Mouse (Mus musculus) cerebellum, adult 18-20 months (tissue): ENCODE data around the gene Reep3.
"Not testable (repeated sequence)": the region's sequence is repeated elsewhere in the genome, so short reads cannot be mapped to it uniquely, and the experiment has no call there.

ENCODE experiments used
- DNase-seq, 2 experiments: peaks; one replicate each; pipeline ENCODE4 v3.0.0; 2021

Gene Reep3

DNA sequence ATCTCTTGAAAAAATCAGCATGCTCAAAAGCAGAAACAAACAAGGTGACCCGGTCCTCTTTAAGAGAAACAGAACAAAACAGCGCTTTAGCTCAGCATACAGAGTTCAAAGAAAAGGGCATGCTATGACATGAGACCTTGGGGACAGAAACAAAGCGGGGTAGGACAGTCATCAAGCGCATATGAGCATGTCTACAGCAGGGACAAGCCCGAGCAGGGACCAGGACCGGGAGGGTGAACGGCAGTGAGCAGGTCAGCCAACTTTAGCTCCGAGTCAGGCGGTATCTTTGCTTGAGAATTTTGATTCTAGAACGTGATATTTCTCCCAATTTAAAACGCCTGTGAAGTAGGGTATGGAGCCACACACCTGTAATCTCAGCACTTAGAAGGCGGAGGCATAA is 86.2 kb downstream of the Reep3 start:
- no peak for DNase-seq

GRCm38 (mm10) chr10:67004527-67005042 is 92.2 kb downstream of the Reep3 start:
- no peak for DNase-seq

DNA sequence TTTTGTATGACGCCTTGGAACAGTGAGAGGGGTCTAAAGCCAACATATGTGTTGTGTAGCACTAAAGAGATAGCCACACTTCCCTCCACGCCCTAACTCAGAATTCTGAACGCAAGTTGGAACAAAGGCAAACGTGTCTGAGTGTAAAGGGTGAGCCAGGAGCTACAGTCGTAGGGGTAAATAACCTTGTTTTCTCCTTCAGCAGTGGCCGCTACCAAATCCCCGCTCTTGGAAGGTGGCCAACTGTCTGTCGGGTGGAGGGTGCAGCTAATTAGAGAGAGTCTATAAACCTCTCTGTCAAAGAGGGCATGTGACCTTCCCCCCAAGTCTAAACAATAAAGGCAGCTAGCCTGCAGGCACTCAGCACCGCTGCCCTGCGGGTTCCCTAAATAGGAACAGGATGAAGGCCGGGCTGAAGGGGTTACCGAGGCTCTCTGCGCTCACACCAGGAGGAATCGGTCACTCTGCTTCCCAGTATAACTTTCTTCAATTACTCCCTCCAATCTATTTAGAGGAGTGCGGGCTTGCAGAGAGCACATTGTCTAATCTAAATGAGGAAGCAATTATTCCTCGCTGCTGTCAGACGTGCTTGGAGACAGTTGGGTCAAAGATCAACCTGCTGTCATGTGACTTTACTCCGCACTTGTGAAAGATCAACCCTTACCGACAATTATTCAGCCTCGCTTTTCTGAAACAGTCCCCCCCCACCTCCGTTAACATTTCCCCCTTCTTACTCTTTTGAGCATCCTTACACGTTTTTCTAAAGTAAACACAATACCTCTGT is 92.8 kb downstream of the Reep3 start:
- DNase-seq, result peak; percentile 45 to 52

- peak in 1 of 2 experiments; percentile 34 for DNase-seq
These were observed 93.6 kb downstream of the Reep3 start for GRCm38 (mm10) chr10:67003009-67003742.

GRCm38 (mm10) chr10:67002207-67003008 is 94.3 kb downstream of the Reep3 start:
- DNase-seq, result no peak

- DNase-seq, result not testable (repeated sequence)
These were observed 95.7 kb downstream of the Reep3 start for GRCm38 (mm10) chr10:67000958-67001615.

GRCm38 (mm10) chr10:67000136-67000535 is 96.6 kb downstream of the Reep3 start:
- no peak for DNase-seq

- DNase-seq, result no peak
These were observed 98.0 kb downstream of the Reep3 start for GRCm38 (mm10) chr10:66998770-66999169.

GRCm38 (mm10) chr10:66995181-66995580 is 101.6 kb downstream of the Reep3 start:
- no peak for DNase-seq

DNA sequence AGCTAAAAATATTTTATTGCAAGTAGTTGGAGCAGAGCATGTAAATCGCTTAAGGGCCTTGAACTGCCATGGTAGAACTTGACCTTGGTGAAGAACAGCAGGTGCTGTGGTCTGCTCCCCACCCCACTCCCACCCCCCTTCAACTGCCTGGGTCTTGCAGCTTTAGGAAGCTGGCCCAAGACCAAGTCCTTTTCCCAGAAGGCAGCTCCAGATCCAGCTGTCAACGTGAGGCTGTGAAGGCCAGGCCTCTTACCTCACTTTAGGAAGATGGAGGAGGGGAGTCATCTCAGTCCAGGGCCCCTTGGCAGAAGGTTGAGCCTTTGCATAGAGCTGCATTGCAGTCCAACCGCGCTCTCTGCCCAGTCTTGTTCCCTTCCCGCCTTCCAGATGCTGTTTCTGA is 102.3 kb downstream of the Reep3 start:
- no peak for DNase-seq

DNA sequence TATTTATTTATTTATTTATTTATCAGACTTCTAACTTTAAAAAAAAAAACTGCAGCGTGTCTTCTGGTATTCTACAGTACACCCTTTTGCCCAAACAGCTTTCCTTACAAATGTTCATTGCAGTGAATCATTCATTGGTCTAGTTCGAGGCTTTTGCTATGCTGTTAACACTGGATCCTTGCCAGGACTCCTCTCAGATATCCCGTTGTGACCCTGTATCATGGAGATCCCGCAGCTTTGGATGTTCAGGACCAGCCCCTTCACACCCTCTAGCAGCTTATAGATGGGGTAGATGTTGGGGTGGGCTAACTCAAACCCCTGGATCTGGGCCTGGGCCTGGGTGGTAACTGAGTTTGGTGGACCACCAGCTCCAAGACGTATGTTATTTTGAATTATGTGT is 104.2 kb downstream of the Reep3 start:
- no peak for DNase-seq

DNA sequence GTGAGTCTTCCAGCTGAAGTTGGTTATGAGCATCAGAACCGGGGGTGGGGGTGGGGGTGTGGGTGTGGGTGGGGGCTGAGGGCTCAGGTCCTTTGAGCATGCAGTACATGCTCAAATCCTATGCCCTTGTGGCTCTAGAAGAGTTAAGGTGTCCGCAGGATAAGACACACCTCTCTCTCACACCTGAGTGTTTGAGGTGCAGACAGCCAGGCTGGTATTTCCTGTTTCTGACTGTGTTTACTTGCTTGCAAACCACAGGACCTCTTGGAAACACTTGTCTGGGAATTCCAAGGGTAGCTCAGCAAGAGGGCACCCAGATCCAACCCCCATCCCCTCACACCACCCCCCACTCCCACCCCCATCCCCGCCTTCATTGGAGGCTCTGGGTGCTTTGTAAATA is 106.2 kb downstream of the Reep3 start:
- no peak for DNase-seq

DNA sequence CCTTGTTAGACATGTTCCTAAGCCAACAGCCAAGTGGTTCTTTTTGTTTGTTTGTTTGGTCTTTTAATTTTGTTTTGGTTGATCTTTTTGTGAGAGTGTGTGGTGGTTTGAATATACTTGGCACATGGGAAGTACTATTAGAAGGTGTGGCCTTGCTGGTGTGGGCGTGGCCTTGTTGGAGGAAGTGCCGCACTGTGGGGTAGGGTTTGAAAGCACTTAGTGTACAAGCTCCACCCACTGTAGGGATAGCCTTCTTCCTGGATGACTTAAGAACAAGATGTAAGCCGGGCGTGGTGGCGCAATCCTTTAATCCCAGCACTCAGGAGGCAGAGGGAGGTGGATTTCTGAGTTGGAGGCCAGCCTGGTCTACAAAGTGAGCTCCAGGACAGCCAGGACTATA is 113.7 kb downstream of the Reep3 start:
- no peak for DNase-seq

- no peak for DNase-seq
These were observed 118.5 kb downstream of the Reep3 start for GRCm38 (mm10) chr10:66978215-66978614.

- DNase-seq, result no peak
These were observed 119.7 kb downstream of the Reep3 start for GRCm38 (mm10) chr10:66977093-66977492.

DNA sequence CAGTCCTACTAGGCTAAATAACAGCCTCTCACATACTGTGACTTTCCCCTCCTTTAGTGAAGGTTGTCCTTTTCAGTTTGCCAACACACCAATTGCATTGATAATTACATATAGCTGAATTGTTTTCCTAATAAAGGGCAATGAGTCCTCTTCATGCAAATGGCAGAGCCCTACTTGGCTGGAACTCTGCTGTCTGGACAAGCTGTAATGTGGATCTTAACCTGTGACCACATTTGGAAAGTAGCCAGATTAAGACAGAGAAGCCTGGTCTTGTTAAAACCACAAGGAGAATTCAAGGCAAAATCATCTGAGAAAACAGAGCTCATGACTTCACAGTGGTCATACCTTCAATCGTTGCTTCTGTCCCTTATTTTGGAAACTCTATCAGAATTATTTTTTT is 121.3 kb downstream of the Reep3 start:
- DNase-seq, result no peak

DNA sequence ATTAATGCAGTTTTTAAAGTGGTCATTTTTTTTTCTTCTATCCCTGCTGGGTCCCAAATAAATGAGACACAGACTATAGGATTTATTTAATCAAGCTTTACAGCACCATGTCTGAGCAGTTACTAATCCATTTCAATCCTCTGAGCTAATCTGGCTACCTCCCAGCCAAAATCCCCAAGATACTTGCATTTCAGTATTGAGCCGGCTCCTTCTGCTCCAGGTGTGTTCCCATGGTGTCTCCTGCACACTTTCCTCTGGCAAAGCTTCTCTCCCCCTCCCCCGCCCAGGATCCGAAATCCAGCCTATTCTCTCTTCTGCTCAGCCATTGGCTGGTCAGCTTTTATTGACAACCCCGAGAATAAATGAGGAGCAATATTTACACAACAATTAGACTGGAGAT is 122.3 kb downstream of the Reep3 start:
- DNase-seq, result no peak

DNA sequence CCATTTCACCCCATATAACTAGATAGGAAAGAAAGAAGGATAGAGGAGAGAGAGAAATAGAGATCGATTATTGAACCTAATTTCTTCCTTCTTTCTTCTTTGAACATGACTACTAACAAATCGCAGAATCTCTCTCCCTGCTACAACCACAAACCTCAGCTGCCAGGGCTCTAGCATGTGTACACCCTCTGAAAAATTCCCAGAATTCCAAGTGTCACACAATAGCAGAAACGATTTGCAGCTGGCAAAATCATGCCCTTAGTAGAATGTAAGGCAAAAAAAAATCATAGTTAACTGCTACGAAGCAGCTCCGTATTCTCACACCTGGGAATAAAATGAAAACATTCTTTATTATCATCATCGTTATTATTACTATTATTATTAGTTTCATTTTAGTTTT is 122.9 kb downstream of the Reep3 start:
- DNase-seq, result no peak

DNA sequence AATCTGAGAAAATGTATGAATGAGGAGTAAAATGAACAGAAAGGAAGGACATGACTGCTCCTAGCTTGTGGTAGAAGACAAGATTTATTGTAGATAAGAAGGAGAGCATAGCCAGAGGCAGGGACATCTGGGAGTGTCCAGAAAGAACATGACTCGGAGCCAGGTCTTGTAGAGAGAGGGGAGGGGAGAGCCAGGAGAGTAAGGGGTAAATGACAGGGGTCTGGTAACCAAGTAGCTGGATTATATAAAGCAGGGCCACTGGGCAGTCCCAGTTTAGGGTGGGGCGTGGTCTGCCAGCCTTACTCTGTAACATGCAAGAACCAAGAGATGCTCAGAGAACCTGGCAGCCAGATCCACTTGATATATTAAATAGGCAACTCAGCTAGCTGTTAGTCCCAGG is 123.5 kb downstream of the Reep3 start:
- DNase-seq, result no peak

- DNase-seq, result no peak
These were observed 126.2 kb downstream of the Reep3 start for GRCm38 (mm10) chr10:66970336-66971115.

DNA sequence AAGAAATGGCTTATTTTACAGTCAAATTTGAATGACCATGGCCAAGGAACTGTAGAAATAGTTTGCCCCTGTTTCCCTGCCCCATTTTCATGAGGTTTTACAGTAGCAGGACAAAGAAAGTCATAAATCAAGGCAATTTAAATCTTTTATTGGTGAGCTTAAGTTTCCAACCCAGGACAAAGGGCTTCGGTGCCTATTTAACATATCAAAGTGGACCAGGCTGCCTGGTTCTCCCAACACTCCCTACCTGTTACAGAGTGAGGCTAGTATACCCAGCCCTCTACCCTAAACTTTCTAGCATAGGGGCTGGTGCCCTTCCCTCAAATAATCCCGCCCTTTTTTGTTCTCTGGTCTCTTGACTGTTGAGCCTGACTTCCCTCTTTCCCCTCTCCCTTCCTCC is 127.2 kb downstream of the Reep3 start:
- DNase-seq, result no peak

GRCm38 (mm10) chr10:66969081-66969480 is 127.7 kb downstream of the Reep3 start:
- DNase-seq, result no peak
